Mouse (Mus musculus) stomach, postnatal 0 days (tissue): ENCODE results near the gene Dand5. TPM values are rescaled to one million over a fixed set of nuclear protein-coding genes. Genes with fewer than 3 reads are reported as not detected.
"Not testable (repeated sequence)": the region's sequence is repeated elsewhere in the genome, so short reads cannot be mapped to it uniquely, and the experiment has no call there.

Experiments used
- ATAC-seq: fragments of 200-750 bp; cut with Nextera tagmentation; 2 replicates; pipeline ENCODE4 v1.8.0; 2017; ENCODE audit not compliant: low FRiP score, low TSS enrichment
- DNase-seq: peaks from one replicate; pipeline ENCODE4 v3.0.0-alpha.2; 2016; ENCODE audit warnings: low spot score
- H3K27ac ChIP-seq: fragments of 300-500 bp; sonication (generic); replicated peaks from 2 replicates; pipeline ENCODE4 v1.5.1; 2014; ENCODE audit warnings: mild to moderate bottlenecking, control low read depth
- H3K27me3 ChIP-seq: fragments of 300-500 bp; sonication (generic); 2 replicates; pipeline ENCODE4 v1.6.1; 2014; ENCODE audit warnings: low read length; ENCODE audit not compliant: control insufficient read depth, insufficient read depth
- H3K36me3 ChIP-seq: fragments of 300-500 bp; sonication (generic); 2 replicates; pipeline ENCODE4 v1.6.1; 2014; ENCODE audit warnings: low read length, mixed read lengths; ENCODE audit not compliant: control insufficient read depth, insufficient read depth
- H3K4me1 ChIP-seq: fragments of 300-500 bp; sonication (generic); replicated peaks from 2 replicates; pipeline ENCODE4 v1.6.1; 2014; ENCODE audit warnings: antibody characterized with exemption; ENCODE audit not compliant: control insufficient read depth, insufficient read depth
- H3K4me2 ChIP-seq: fragments of 300-500 bp; sonication (generic); replicated peaks from 2 replicates; pipeline ENCODE4 v1.6.1; 2014; ENCODE audit warnings: low read depth, mild to moderate bottlenecking, control low read depth, moderate library complexity
- H3K4me3 ChIP-seq: fragments of 300-500 bp; sonication (generic); 2 replicates; pipeline ENCODE4 v1.5.1; 2014; ENCODE audit warnings: low read depth, low read length, control low read depth
- H3K9ac ChIP-seq: fragments of 300-500 bp; sonication (generic); 2 replicates; pipeline ENCODE4 v1.6.1; 2014; ENCODE audit warnings: mild to moderate bottlenecking, low read length, control low read depth, mixed read lengths
- H3K9me3 ChIP-seq: fragments of 300-500 bp; sonication (generic); 2 replicates; pipeline ENCODE4 v1.6.1; 2016; ENCODE audit warnings: low read length; ENCODE audit not compliant: control insufficient read depth
- CTCF ChIP-seq: IDR thresholded peaks from 2 replicates; pipeline ENCODE4 v1.5.1; 2016; ENCODE audit warnings: antibody characterized with exemption, low read depth, mild to moderate bottlenecking, moderate library complexity
- EP300 ChIP-seq: optimal IDR thresholded peaks from 2 replicates; pipeline ENCODE3; 2016; ENCODE audit warnings: antibody characterized with exemption
- WGBS: fragments of 180-500 bp; shearing (Covaris S2); extraction: QIAGEN DNeasy Blood & Tissue Kit; methylation state at CpG from one replicate; pipeline ENCODE4 v1.1.7; 2014; 5-methylcytosine and 5-hydroxymethylcytosine counted together
- polyA plus RNA-seq: library from polyadenylated mRNA; unstranded; fragments of >200 nt; fragmentation: Nextera tagmentation; extraction: Ambion mirVana; gene quantifications from 2 replicates; pipeline ENCODE4 v1.2.1, GENCODE M21; 2015

The Dand5 gene
- polyA plus RNA-seq, 1 experiment from 2014 or later = 3.3 TPM

DNA sequence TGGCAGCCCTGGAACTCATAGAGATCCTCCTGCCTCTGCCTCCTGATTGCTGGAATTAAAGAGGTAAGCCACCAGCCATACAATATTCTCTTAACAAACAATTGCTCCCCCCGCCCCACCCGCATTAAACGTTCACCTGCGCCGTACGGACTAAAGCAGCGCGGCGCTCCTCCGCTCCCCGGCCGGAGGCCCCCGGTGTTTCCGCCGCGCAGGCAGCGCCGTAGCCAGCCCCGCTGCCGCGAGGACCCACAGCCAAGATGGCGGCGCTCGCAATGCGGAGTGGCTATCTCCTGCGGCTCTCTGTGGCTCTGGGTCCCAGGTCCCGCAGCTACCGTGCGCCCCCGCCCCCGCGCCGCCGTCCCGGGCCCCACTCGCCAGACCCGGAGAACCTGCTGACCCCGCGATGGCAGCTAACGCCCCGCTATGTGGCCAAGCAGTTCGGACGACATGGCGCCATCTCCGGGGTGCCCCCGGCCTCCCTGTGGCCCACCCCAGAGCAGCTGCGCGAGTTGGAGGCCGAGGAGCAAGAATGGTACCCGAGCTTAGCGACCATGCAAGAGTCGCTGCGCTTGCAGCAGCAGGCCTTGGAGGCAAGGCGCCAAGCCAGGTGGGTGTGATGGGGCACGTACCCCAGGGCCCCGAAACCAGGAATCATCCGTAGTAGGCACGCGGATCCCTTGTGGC is 9.6 kb upstream of the Dand5 start:
- Histone ChIP-seq H3K36me3 (peaks cover 17% of the 10 kb centered on the region), H3K4me3 (peak overlapping the region; percentile 99), H3K9me3 (no peaks in the 10 kb centered on the region), H3K27me3 (no peaks in the 10 kb centered on the region), H3K4me2 (peak overlapping the region; percentile 81), H3K27ac (peak overlapping the region; percentile 95), H3K4me1 (no peaks in the 10 kb centered on the region), H3K9ac (peak overlapping the region; percentile 96)
- ATAC-seq = peak; percentile 73
- DNase-seq = peak; percentile 85
- under 1% methylated on average over 58 of the region's 59 CpGs for WGBS
- TF ChIP-seq CTCF (no peak), EP300 (no peak)

- Histone ChIP-seq H3K4me3 (peak within 1 kb of the TSS; percentile 99), H3K9me3 (no peaks in the 10 kb centered on the region), H3K4me2 (peak within 1 kb of the TSS; percentile 81), H3K27me3 (no peaks in the 10 kb centered on the region), H3K9ac (peak within 1 kb of the TSS; percentile 96), H3K4me1 (no peaks in the 10 kb centered on the region), H3K27ac (peak within 1 kb of the TSS; percentile 95), H3K36me3 (peaks cover 11% of the 10 kb centered on the region)
- WGBS = 72% methylated on average over 11 of the region's 11 CpGs
- peak; percentile 29; the same call in 1 of the 2 replicates for TF ChIP-seq CTCF
- TF ChIP-seq EP300 = no peak
- ATAC-seq (0 out of 2 replicates have a peak, but pooled peaks have one; percentile 19), DNase-seq (no peak)
These were observed 8.9 kb upstream of the Dand5 start, which contains the start of gene Gadd45gip1 for GRCm38 (mm10) chr8:84831490-84831889. TSS of gene Gadd45gip1 (plus strand) at chr8:84831522.

DNA sequence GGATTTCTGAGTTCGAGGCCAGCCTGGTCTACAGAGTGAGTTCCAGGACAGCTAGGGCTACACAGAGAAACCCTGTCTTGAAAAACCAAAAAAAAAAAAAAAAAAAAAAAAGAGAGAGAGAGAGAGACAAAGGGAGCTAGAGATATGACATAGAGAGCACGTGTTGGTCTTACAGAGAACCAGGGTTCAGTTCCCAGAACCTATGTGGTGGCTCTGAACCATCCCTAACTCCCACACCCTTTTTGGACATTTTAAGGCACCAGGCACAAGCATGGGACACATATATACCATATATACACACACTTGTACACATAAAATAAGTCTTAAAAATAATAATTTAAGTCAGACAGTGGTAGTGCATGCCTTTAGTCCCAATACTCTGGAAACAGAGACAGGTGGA is 3.9 kb upstream of the Dand5 start:
- not testable (repeated sequence) for H3K27me3 ChIP-seq, H3K27ac ChIP-seq, ATAC-seq, H3K9me3 ChIP-seq, H3K36me3 ChIP-seq, H3K4me3 ChIP-seq, DNase-seq, H3K4me1 ChIP-seq, H3K9ac ChIP-seq, H3K4me2 ChIP-seq
- 90% methylated on average over 1 of the region's 2 CpGs for WGBS

DNA sequence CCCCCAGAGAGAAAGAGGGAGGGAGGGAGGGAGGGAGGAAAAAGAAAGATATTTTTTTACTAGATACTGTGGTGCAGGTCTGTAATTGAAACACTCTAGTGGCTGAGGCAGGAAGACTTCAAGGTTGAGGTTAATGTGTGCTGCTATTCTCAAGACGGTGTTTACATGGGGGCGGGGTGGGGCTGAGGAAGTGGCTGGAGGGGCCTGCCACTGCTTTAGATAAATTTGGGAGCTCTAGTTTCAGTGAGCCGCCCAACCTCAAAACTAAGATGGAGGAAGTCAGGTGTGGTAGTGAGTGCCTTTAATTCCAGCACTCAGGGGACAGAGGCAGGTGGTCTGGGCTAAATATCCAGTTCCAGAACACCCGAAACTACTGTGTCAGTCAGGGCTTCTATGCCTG is 3.0 kb upstream of the Dand5 start:
- no peak for ATAC-seq
- Histone ChIP-seq H3K4me1 (no peaks in the 10 kb centered on the region), H3K36me3 (no peaks in the 10 kb centered on the region), H3K9ac (no peak overlapping the region), H3K27ac (no peak overlapping the region), H3K9me3 (no peaks in the 10 kb centered on the region), H3K4me2 (no peak overlapping the region), H3K27me3 (no peaks in the 10 kb centered on the region), H3K4me3 (no peak overlapping the region)
- DNase-seq = no peak
- WGBS = 49% methylated on average over 4 of the region's 4 CpGs
- no peak for TF ChIP-seq CTCF
- no peak for TF ChIP-seq EP300

- Histone ChIP-seq H3K36me3 (no peaks in the 10 kb centered on the region), H3K4me2 (0 out of 2 replicates have a peak overlapping the region, but pooled peaks have one; percentile 0), H3K9ac (no peak overlapping the region), H3K9me3 (no peaks in the 10 kb centered on the region), H3K27me3 (no peaks in the 10 kb centered on the region), H3K27ac (no peak overlapping the region), H3K4me3 (no peak overlapping the region), H3K4me1 (no peaks in the 10 kb centered on the region)
- ATAC-seq = peak; percentile 84
- TF ChIP-seq EP300 (no peak), CTCF (peak; percentile 92)
- 1% methylated on average over 18 of the region's 18 CpGs for WGBS
- DNase-seq = peak; percentile 85
These were observed 1.0 kb upstream of the Dand5 start for GRCm38 (mm10) chr8:84823653-84824052.

DNA sequence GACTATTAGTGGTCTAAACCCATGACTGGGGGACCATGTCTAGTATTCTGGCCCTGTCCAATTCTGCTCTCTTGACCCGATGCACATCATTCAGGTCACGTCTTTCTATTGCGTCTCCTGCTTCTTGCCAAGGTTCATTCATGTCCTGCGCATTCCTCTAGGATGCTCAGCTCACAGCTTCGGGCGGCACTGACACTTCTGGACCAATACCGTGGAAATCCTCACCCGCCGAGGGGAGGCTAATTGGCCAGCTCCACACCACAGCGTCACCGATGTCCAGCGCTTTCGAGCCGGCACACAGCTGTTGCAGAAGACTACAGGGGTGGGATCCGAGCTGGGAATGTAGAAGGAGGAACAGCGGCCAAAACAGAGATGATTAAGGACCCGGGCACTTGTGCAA is 6.5 kb downstream of the Dand5 start:
- Histone ChIP-seq H3K36me3 (no peaks in the 10 kb centered on the region), H3K27me3 (no peaks in the 10 kb centered on the region), H3K27ac (no peak overlapping the region), H3K9me3 (no peaks in the 10 kb centered on the region), H3K4me2 (no peak overlapping the region), H3K4me1 (peaks cover 2% of the 10 kb centered on the region; the same call in 1 of the 2 replicates), H3K4me3 (no peak overlapping the region), H3K9ac (no peak overlapping the region)
- DNase-seq = no peak
- 74% methylated on average over 17 of the region's 17 CpGs for WGBS
- TF ChIP-seq EP300 (no peak), CTCF (no peak)
- ATAC-seq = no peak
